Mouse (Mus musculus): ENCODE results near the gene Ildr2.

- TF ChIP-seq GATA1 (IDR thresholded peaks at IDR 0.05; ENCODE audit: borderline replicate concordance, low read length) (no peak), FLI1 (IDR thresholded peaks at IDR 0.05; ENCODE audit: low read length) (no peak)
Observed at GRCm38 (mm10) chr1:166343586-166343985, 89.6 kb downstream of the Ildr2 start.

Measured in megakaryocyte, embryonic 14.5 days (primary cell).